Mouse (Mus musculus) midbrain, embryonic 15.5 days (tissue): ENCODE data around the gene Gm3558. TPM values are rescaled to one million over a fixed set of nuclear protein-coding genes. Genes with fewer than 3 reads are reported as not detected.
"Not testable (repeated sequence)": the region's sequence is repeated elsewhere in the genome, so short reads cannot be mapped to it uniquely, and the experiment has no call there.

Source experiments
- ATAC-seq: fragments of 200-750 bp; cut with Nextera tagmentation; replicated peaks from 2 replicates; pipeline ENCODE4 v1.8.0; 2017; ENCODE audit warnings: moderate TSS enrichment
- H3K27ac ChIP-seq: fragments of 300-500 bp; sonication (generic); 2 replicates; pipeline ENCODE4 v1.5.1; 2015; ENCODE audit warnings: mild to moderate bottlenecking, inconsistent platforms
- H3K27me3 ChIP-seq: fragments of 300-500 bp; sonication (generic); replicated peaks from 2 replicates; pipeline ENCODE4 v1.6.1; 2015; ENCODE audit warnings: inconsistent platforms
- H3K36me3 ChIP-seq: fragments of 300-500 bp; sonication (generic); replicated peaks from 2 replicates; pipeline ENCODE4 v1.6.1; 2015; ENCODE audit warnings: inconsistent platforms
- H3K4me1 ChIP-seq: fragments of 300-500 bp; sonication (generic); 2 replicates; pipeline ENCODE4 v1.6.1; 2015; ENCODE audit warnings: inconsistent platforms
- H3K4me2 ChIP-seq: fragments of 300-500 bp; sonication (generic); 2 replicates; pipeline ENCODE4 v1.6.1; 2015; ENCODE audit warnings: inconsistent platforms, mild to moderate bottlenecking, moderate library complexity
- H3K4me3 ChIP-seq: fragments of 300-500 bp; sonication (generic); 2 replicates; pipeline ENCODE4 v1.5.1; 2015; ENCODE audit warnings: mild to moderate bottlenecking, inconsistent platforms
- H3K9ac ChIP-seq: fragments of 300-500 bp; sonication (generic); 2 replicates; pipeline ENCODE4 v1.6.1; 2015; ENCODE audit warnings: mild to moderate bottlenecking, inconsistent platforms
- H3K9me3 ChIP-seq: fragments of 300-500 bp; sonication (generic); 2 replicates; pipeline ENCODE4 v1.6.1; 2016; ENCODE audit warnings: inconsistent platforms
- WGBS: fragments of 180-500 bp; shearing (Covaris S2); methylation state at CpG from one replicate; pipeline ENCODE4 v1.1.7; 2015; ENCODE audit warnings: mixed read lengths; 5-methylcytosine and 5-hydroxymethylcytosine counted together
- polyA plus RNA-seq: library from polyadenylated mRNA; unstranded; fragments of >200 nt; fragmentation: Nextera tagmentation; extraction: Ambion mirVana; gene quantifications from 2 replicates; pipeline ENCODE4 v1.2.1, GENCODE M21; 2015

The Gm3558 gene
- 5.8 and 6.2 TPM in 2 replicates for polyA plus RNA-seq

GRCm38 (mm10) chr14:7568382-7568781 is at the start of gene Gm3558:
Gm3558 (minus strand) TSS chr14:7568566.
- H3K27ac ChIP-seq, H3K36me3 ChIP-seq, H3K4me1 ChIP-seq, H3K9me3 ChIP-seq, H3K27me3 ChIP-seq: not testable (repeated sequence)
- H3K4me3 ChIP-seq = peak within 1 kb of the TSS; percentile 55
- peak within 1 kb of the TSS; percentile 49 for H3K9ac ChIP-seq
- peak within 1 kb of the TSS; percentile 69 for H3K4me2 ChIP-seq
- ATAC-seq = 0 out of 2 replicates have a peak, but pooled peaks have one; percentile 63
- 0% methylated on average over 4 of the region's 34 CpGs for WGBS

- WGBS = no CpG with 5 or more reads among the region's 2 CpGs
- H3K4me2 ChIP-seq, H3K4me1 ChIP-seq, H3K4me3 ChIP-seq, H3K9me3 ChIP-seq, H3K9ac ChIP-seq, H3K36me3 ChIP-seq, ATAC-seq, H3K27ac ChIP-seq, H3K27me3 ChIP-seq: not testable (repeated sequence)
Observed at GRCm38 (mm10) chr14:7595492-7595891, 27.1 kb upstream of the Gm3558 start, which contains the start of gene Gm10338. Gm10338 (minus strand) TSS chr14:7595592.

GRCm38 (mm10) chr14:7567890-7568289 is 476 bp downstream of the Gm3558 start:
- peak overlapping the region; percentile 69 for H3K4me2 ChIP-seq
- peak overlapping the region; percentile 55 for H3K4me3 ChIP-seq
- not testable (repeated sequence) for H3K36me3 ChIP-seq, H3K27me3 ChIP-seq, H3K9me3 ChIP-seq, H3K27ac ChIP-seq, ATAC-seq, H3K4me1 ChIP-seq
- H3K9ac ChIP-seq = peak overlapping the region; percentile 49
- WGBS = 2% methylated on average over 21 of the region's 27 CpGs

GRCm38 (mm10) chr14:7567266-7567665 is 1.1 kb downstream of the Gm3558 start:
- not testable (repeated sequence) for H3K36me3 ChIP-seq, H3K9ac ChIP-seq, ATAC-seq, H3K4me3 ChIP-seq, H3K4me2 ChIP-seq, H3K4me1 ChIP-seq, H3K27me3 ChIP-seq, H3K9me3 ChIP-seq, H3K27ac ChIP-seq
- 9% methylated on average over 8 of the region's 9 CpGs for WGBS

Other genes starting within 250 kb of the Gm3558 start
- gene Gm5797, start 236.2 kb downstream of the Gm3558 start, polyA plus RNA-seq = not detected in 2 replicates
- not detected in 2 replicates for gene Gm8374, start 203.4 kb downstream of the Gm3558 start, polyA plus RNA-seq
- gene Gm3755, start 117.6 kb downstream of the Gm3558 start, polyA plus RNA-seq = not detected in 2 replicates
- 13.7 and 18.8 TPM in 2 replicates for gene Gm3752, start 84.8 kb downstream of the Gm3558 start, polyA plus RNA-seq
- not detected in 2 replicates for gene Gm10338, start 27.0 kb upstream of the Gm3558 start, polyA plus RNA-seq
- gene Gm10128, start 75.4 kb upstream of the Gm3558 start, polyA plus RNA-seq = not detected in 2 replicates
- not detected in 2 replicates for gene Gm26661, start 223.0 kb upstream of the Gm3558 start, polyA plus RNA-seq
- gene Flnb, start 249.4 kb upstream of the Gm3558 start, polyA plus RNA-seq = 12.0 and 12.6 TPM in 2 replicates